Mouse (Mus musculus) hematopoietic stem cell, adult 5-6 weeks (primary cell): ENCODE results near the gene Camta2. TPM values are rescaled to one million over a fixed set of nuclear protein-coding genes. Genes with fewer than 3 reads are reported as not detected.

ENCODE experiments used
- ATAC-seq, 2 experiments: fragments of 125-278 bp in 1 of 2; replicated peaks in 1 of 2; 2 replicates each; pipeline ENCODE4 v1.8.0; 2016 to 2017; ENCODE audit warnings: inconsistent platforms in 2 of 2, mild to moderate bottlenecking in 2 of 2, moderate number of reproducible peaks in 2 of 2, low read depth in 1 of 2, moderate TSS enrichment in 1 of 2; ENCODE audit not compliant: low FRiP score in 2 of 2, poor library complexity in 2 of 2, severe bottlenecking in 2 of 2, insufficient read depth in 1 of 2, low TSS enrichment in 1 of 2
- total RNA-seq: library from RNA; stranded (forward); fragments of 172-1452, 232-1000 nt; gene quantifications from 2 replicates; pipeline ENCODE4 v1.2.3, GENCODE M21; 2017

Gene Camta2
- total RNA-seq, 1 experiment from 2014 or later = 3.6 TPM

DNA sequence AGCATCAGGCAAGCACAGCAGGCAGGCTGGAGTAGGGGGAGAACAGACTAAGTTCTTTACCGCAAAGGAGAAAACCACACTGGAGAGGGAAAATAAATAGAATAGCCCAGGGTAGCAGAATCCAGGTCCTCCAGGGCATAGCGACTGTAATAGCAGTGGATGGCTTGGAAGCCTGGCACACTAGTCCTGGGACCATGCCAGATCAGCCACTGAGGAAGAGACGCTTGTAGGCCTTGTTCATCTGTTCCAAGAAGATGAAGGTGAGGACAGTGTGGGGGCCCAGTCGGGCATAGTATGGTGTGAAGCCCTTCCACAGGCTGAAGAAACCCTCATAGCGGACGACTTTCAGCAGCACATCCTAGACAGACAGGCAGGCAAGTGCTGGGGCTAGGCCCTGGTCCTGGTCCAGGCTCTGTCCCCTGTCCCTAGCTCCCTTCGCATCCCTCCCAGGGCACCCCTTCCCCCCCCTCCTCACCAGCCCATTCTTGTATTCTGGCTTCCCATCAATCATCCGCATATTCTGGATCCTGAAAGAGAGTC lies 43.3 kb downstream of the Camta2 start:
- no peak for ATAC-seq

DNA sequence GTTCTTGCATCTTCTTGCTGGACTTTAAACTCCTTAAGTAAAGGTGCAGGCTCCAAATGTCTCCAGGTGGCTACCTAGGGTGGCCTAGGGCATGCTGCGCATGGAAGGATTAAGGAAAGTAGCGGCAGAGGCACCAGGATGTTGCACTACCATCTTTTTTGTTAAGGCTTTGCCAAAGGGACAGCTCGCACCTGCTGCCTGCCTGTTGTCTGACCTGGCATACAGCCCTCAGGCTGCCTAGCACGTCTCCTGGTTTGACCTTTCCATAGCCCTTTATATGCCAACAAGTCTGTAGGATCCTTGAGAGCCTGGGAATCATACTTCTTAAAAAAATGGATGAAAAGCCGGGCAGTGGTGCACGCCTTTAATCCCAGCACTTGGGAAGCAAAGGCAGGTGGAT lies 44.9 kb downstream of the Camta2 start:
- ATAC-seq = no peak

DNA sequence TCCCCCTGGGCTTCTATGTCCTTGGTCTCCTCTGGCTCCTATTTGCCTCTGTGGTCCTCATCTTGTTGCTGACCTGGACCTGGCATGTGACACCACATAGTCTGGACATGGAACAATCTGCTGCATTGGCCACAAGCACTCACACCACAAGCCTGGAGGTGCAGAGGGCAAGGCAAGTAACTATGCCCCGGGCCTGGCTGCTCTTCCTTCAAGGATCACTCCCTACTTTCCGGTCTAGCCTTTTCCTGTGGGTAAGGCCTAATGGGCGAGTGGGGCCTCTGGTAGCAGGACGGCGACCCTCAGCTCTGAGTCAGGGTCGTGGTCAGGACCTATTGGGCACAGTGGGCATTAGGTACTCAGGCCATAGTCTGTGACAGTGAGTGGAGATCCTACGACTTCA lies 46.7 kb downstream of the Camta2 start:
- no peak for ATAC-seq

DNA sequence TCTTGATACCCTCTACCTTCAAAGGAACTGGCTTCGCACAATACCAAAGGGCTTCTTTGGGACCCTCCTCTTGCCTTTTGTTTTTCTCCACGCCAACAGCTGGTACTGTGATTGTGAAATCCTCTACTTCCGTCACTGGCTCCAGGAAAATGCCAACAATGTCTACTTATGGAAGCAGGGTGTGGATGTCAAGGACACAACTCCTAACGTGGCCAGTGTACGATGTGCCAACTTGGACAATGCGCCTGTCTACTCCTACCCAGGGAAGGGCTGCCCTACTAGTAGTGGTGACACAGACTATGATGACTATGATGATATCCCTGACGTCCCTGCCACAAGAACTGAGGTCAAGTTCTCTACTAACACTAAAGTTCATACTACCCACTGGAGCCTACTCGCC lies 47.9 kb downstream of the Camta2 start:
- ATAC-seq = no peak

DNA sequence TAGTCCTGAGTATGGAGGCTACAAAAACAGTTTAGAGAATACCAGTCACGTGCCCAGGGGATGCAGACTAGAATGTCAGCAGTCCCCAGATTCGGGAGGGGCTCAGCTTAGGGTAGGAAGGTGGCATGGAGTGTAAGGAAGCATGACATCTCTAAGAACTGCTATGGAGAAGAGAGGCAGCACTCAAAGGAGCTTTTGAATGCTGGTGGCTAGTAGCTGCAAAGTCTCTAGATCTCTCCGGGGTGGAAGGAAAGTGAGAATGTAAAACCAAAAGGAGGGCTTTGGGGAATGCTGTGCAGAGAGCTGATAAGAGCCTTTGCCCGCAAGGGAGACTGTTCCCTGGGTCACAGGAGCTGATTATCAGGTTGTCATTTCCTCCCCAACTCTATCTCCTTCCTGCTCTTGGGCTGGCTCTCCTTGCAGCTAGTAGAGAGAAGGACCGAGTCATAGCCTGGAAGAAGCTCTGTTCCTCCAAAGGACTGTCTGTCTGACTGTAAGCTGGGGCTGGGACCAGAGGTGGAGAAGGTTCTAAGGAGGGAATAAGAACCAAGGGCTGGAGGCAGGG lies 49.1 kb downstream of the Camta2 start, which contains the start of gene Gp1ba:
TSS of gene Gp1ba (plus strand) at position 409 of the 565 bp plus-strand sequence.
- ATAC-seq = peak; percentile 76 to 89

DNA sequence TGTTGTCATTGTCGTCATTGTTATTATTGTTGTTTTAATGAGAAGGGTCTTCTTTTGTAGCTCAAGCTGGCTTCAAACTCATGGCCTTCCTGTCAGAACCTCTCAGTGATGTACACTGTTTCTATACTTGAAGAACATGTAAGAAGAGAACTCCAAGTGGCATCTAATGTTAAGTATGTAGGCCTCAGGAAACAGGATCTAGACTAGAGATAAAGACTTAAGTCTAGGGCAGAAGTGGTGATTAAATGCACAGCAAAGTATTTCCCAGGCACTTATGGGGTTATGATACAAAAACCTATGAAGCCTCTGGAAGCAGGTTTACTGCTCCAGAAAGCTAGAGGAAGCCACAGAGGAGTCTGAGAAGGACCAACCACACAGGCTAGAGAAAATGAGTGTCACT lies 49.6 kb downstream of the Camta2 start:
- no peak for ATAC-seq

DNA sequence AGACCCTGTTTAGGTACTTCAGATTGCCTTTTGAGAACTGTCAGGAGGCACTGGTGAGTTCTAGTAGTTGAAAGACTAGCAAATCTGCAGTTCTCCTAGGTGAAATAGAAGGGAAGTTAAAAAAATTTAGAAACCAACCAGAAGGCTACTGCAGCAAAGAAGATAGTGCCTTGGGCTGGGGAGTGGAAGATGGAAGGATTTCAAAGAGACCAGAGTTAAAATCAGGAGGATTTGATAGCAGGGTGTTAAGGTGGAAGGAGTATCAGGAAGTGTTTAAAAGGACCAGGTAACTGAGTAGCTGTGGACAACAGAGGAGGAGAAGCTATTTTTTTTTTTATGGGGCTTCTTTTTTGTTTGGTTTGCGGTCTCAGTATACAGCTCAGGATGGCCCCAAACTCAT lies 50.1 kb downstream of the Camta2 start:
- ATAC-seq = no peak

DNA sequence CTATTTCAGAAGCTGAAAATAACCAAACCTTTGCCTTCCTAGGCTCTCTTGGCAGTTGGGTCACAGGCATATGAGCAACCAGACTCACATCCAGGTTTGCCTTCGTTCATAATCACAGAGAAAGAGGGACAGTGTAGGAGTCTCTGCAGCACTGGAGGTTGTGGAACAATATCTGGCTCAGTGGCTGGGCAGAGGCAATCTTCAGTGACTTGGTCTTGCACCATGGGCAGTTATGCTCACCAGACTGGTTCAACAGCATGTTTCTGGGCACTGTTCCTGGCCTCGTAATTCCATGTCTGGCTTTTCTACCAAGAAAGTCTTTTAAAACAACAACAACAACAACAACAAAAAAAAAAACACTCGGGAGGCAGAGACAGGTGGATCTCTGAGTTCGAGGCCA lies 52.3 kb downstream of the Camta2 start:
- ATAC-seq = no peak

DNA sequence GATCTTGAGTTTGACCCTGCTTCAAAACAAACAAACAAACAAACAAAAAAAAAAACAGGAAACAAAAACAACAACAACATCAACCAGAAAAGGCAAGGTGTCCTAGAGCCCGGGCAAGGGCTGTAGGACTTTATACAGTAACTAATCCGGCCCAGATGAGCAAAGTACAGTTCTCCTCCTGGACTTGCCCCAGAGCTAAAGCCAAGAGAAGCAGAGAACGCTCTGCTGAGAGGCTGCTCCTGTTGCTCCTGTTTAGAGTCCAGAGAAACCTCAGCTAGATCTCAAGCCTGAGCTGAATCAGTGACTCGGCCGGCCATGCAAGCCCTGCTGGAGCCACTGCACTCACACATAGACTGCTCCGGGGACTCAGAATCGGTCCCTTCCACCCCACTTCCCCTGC lies 57.8 kb downstream of the Camta2 start:
- ATAC-seq = no peak

DNA sequence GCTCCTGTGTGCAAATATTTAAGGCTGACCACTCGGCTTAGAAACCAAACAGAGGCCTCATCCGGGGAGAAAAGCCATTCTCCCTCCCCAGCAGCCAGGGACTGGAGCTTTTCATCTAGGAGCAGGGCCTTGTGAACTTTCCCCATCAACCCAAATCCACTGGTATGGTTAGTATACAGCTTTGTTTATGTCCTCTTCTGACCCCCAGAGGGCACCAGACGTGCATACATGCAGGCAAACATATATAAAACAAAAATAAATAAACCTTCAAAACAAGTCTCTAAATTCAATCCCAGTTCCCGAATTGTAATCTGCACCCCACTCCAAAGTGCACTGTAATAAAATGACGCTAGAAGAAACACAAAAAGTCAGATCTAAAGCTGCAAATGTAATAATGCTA lies 58.3 kb downstream of the Camta2 start:
- ATAC-seq = peak in 1 of 2 experiments; percentile 45; a peak in 1 of 4 replicates

DNA sequence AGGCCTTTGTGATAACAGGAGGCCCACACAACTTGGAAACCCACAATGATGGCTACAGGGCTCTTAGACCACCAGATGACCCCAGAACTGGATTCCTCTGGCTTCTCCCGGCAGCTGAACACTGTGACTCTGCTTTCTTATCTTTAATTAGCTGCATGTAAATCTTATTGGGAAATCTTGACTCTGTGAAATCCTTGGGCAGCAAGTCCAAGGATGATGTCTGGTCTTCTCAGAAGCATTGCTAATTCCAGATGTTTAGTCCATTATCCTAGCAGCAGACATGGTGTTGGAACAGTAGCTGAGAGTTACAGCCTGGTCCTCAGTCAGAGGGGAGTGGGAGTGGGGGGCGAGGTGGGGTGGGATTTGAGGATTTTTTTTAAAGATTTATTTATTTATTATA lies 59.5 kb downstream of the Camta2 start:
- no peak for ATAC-seq

DNA sequence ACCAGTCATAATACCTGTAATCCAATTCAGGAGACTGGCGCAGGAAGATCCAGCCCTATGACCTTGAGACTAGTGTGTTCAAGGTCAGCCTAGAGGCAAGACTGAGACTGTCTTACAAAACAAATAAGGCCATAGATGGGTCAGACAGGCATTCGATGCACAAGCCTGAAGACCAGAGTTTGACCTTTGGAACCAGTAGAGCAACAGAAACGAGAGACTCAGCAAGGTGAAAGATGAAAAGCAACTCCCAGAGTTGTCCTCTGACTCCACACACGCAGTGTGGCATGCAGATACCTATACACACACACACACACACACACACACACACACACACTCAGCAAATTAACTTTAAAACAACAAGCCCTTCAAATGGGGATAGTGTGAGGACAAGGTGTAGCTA lies 61.0 kb downstream of the Camta2 start:
- no peak for ATAC-seq

DNA sequence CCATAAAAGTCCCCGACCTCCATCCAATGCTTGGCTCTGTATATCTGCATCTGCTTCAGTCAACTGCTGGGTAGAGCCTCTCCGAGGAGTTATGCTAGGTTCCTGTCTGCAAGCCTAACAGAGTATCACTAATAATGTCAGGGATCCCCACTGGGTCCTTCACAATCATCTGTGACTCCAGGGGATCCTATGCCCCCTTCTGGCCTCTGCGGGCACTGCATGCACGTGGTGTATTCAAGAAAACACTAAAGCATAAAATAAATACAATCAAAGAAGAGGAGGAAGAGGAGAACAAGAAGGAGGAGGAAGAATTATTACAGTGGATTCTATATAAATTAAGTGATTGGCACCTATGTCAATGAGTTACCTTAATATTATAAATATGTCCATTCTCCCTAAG lies 62.4 kb downstream of the Camta2 start:
- ATAC-seq = 0 out of 4 replicates have a peak, but pooled peaks of 1 of the 2 experiments have one; percentile 27

DNA sequence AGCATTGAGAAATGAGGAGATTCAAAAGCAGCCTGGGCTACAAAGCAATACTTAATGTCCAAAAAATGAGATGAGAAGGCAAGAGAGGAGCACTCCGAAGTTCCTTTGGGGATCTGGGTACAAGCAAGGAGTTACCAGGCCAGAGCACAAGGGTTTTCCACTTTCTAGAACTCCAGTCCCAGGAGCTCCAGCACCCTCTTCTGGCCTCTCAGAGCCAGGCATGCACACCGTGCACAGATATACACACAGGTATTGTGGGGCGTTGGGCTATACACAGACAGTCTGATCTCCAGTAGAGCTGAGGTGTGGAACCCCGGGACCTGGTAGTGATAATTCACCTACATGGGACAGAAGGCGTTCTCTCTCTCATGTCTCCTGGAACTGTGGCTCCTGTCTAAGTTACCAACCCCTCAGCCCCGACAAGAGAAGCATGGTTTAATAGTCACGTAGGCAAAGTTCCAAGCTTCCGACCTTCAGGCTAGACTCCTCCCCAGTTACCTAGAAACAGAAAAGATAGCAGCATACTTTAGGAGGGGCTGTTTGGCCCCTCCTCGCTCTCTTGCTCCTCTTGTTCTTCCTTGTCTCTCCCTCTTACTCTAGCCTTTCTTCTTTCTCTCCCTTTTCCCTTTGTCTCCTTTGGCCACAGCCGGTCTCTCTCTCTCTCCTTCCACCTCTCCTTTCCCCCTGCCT lies 64.7 kb downstream of the Camta2 start:
- ATAC-seq = no peak

DNA sequence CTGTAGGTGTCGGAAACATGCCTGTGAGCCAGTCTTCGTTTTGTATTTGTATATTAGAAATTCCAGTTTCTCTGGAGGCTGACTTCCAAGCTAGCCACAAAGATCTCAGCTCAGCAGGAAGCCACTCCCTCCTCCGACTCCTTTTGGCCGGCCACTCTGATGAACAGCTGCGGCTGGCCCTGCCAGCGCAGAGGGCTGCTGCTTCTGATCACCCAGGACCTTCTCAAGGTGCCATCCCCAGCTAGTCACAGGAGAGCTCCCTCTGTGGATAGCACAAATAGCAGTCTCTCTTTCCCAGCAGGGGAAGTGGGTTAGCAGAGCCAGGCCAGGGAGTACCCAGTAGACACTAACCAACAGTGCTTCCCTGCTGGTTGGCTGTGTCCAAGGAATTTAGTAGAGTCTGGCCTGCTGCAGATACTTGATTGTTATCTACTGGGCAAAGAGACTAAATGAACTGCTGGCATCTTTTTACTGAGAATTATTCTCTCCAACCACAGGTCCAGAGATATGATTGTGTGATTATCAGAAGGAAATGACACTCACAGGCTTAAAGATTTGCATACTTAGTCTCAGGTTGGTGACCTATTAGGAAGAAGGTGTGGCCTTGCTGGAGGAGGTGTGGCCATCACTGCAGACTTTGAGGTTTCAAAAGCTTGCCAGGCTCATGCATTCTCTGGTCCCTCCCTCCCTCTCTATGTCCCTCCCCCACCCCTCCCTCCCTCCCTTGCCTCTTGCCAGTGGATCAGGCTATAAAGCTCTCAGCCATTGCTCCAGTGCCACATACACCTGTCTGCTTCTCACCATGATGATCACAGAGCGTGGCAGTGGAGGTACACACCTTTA lies 65.7 kb downstream of the Camta2 start:
- ATAC-seq = peak; percentile 37 to 59; a peak in 3 of 4 replicates
